ENCODE assay signal across 1 mouse cellular context in genomic region chr11:106776960-106777359, GRCm38 (mm10).
TF ChIP-seq lines count a peak whose summit lies in the region.

No protein-coding gene starts in this region.

TF ChIP-seq in CH12.LX, 34 proteins besides CTCF, POLR2A, EP300 and RAD21 (continued from another document):
- TF ChIP-seq MYC (IDR thresholded peaks at IDR 0.05; ENCODE audit: low read depth, low read length) = no peak
- TF ChIP-seq TBP (conservative IDR thresholded peaks at IDR 0.05; ENCODE audit: low read depth, low read length) = no peak
- no peak for TF ChIP-seq ZC3H11A (IDR thresholded peaks at IDR 0.05; ENCODE audit: low read depth, low read length)
- TF ChIP-seq MEF2A (IDR thresholded peaks at IDR 0.05; ENCODE audit: borderline replicate concordance, low read depth, low read length) = no peak
- TF ChIP-seq ZNF384 (IDR thresholded peaks at IDR 0.05; ENCODE audit: low read depth, low read length) = no peak
- TF ChIP-seq UBTF (IDR thresholded peaks at IDR 0.05; ENCODE audit: low read depth, low read length) = no peak
- TF ChIP-seq SIN3A (IDR thresholded peaks at IDR 0.05; ENCODE audit: low read length) = no peak
- no peak for TF ChIP-seq BHLHE40 (IDR thresholded peaks at IDR 0.05; ENCODE audit: low read depth, low read length)
- no peak for TF ChIP-seq JUND (conservative IDR thresholded peaks at IDR 0.05; ENCODE audit: low read depth, low read length)
- no peak for TF ChIP-seq MXI1 (IDR thresholded peaks at IDR 0.05; ENCODE audit: low read depth, low read length)
- no peak for TF ChIP-seq CHD2 (IDR thresholded peaks at IDR 0.05; ENCODE audit: low read length)
- TF ChIP-seq USF1 (IDR thresholded peaks at IDR 0.05; ENCODE audit: low read depth, low read length) = no peak
- TF ChIP-seq ZKSCAN1 (IDR thresholded peaks at IDR 0.05; ENCODE audit: borderline replicate concordance, low read depth, low read length) = no peak
- no peak for TF ChIP-seq KAT2A (IDR thresholded peaks at IDR 0.05; ENCODE audit: insufficient replicate concordance, low read length)
- TF ChIP-seq MAFK (IDR thresholded peaks at IDR 0.05; ENCODE audit: insufficient replicate concordance, low read length) = no peak
- no peak for TF ChIP-seq ZMIZ1 (IDR thresholded peaks at IDR 0.05; ENCODE audit: low read depth, low read length)
- no peak for TF ChIP-seq PAX5 (IDR thresholded peaks at IDR 0.05; ENCODE audit: low read length)
